Mouse (Mus musculus) right cerebral cortex, postnatal 10 days (tissue): ENCODE results near the gene Gm3187.
"Not testable (repeated sequence)": the region's sequence is repeated elsewhere in the genome, so short reads cannot be mapped to it uniquely, and the experiment has no call there.

Source experiments
- DNase-seq, 2 experiments: peaks; one replicate each; pipeline ENCODE4 v3.0.0; 2021; ENCODE audit warnings: low spot score in 2 of 2

Gene Gm3187

GRCm38 (mm10) chr14:5483907-5484306 is at the start of gene Gm3187:
TSS of gene Gm3187 (plus strand) at chr14:5484207.
- not testable (repeated sequence) for DNase-seq

GRCm38 (mm10) chr14:5455367-5455766 is 28.6 kb upstream of the Gm3187 start, which contains the start of gene Gm3194:
TSS of gene Gm3194 (minus strand) at chr14:5455467.
- DNase-seq, result not testable (repeated sequence)

GRCm38 (mm10) chr14:5460469-5460868 is 23.5 kb upstream of the Gm3187 start:
- DNase-seq, result not testable (repeated sequence)

- DNase-seq, result not testable (repeated sequence)
Observed at GRCm38 (mm10) chr14:5477730-5478129, 6.3 kb upstream of the Gm3187 start, which contains the start of gene Gm8246. TSS of gene Gm8246 (minus strand) at chr14:5477830.

GRCm38 (mm10) chr14:5501374-5501773 is 17.4 kb downstream of the Gm3187 start, which contains the start of gene Gm3488:
TSS of gene Gm3488 (plus strand) at chr14:5501674.
- not testable (repeated sequence) for DNase-seq

- DNase-seq, result not testable (repeated sequence)
Observed at GRCm38 (mm10) chr14:5538196-5538595, 54.2 kb downstream of the Gm3187 start, which contains the start of gene Gm3532. TSS of gene Gm3532 (plus strand) at chr14:5538496.
